Mouse (Mus musculus) G1E (cell line): ENCODE results near the gene Dnajb8.

Experiments used
- CTCF ChIP-seq: IDR thresholded peaks from 2 replicates; pipeline ENCODE4 v1.5.1; 2012; ENCODE audit warnings: low read depth, low read length, inconsistent platforms, mixed read lengths
- GATA1 ChIP-seq: IDR thresholded peaks from 2 replicates; pipeline ENCODE4 v1.6.1; 2012; ENCODE audit warnings: borderline replicate concordance, low read length, inconsistent platforms, mixed read lengths
- POLR2AphosphoS5 ChIP-seq: IDR thresholded peaks from 2 replicates; pipeline ENCODE4 v1.6.1; 2012; ENCODE audit warnings: low read depth, low read length, inconsistent platforms; ENCODE audit not compliant: insufficient replicate concordance
- TAL1 ChIP-seq: conservative IDR thresholded peaks from 2 replicates; pipeline ENCODE4 v1.6.1; 2012; ENCODE audit warnings: low read depth, low read length, inconsistent platforms, mixed read lengths

DNA sequence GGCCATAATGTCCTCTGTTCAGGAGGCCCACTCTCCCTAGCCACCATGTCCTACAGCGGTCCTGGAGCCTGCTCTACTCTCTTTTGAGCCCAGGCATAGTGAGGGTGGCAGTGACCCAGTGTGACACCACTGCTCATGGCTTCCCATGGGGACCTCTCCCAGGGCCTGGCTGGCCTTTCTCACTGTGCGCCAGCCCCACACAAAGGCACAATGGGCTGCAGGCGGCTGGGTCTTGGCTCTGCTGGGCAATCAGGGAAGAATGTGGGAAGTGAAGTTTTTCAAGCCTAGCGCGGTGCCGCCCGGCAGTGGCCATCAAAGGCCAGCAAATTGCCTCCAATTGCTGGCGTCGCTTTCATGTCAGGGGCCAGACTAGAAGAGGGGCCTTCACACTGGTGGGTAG, 40.1 kb downstream of the Dnajb8 start:
- TF ChIP-seq CTCF (no peak), GATA1 (no peak), TAL1 (no peak), POLR2AphosphoS5 (no peak)
